Mouse (Mus musculus) neural tube, postnatal 0 days (tissue): ENCODE results near the gene Gm43302. TPM values are rescaled to one million over a fixed set of nuclear protein-coding genes. Genes with fewer than 3 reads are reported as not detected.

Source experiments
- polyA plus RNA-seq: library from polyadenylated mRNA; unstranded; fragments of >200 nt; fragmentation: Nextera tagmentation; extraction: Ambion mirVana; gene quantifications from 2 replicates; pipeline ENCODE4 v1.2.1, GENCODE M21; 2015

The Gm43302 gene
- 0.39 and 0.44 TPM in 2 replicates for polyA plus RNA-seq

DNA sequence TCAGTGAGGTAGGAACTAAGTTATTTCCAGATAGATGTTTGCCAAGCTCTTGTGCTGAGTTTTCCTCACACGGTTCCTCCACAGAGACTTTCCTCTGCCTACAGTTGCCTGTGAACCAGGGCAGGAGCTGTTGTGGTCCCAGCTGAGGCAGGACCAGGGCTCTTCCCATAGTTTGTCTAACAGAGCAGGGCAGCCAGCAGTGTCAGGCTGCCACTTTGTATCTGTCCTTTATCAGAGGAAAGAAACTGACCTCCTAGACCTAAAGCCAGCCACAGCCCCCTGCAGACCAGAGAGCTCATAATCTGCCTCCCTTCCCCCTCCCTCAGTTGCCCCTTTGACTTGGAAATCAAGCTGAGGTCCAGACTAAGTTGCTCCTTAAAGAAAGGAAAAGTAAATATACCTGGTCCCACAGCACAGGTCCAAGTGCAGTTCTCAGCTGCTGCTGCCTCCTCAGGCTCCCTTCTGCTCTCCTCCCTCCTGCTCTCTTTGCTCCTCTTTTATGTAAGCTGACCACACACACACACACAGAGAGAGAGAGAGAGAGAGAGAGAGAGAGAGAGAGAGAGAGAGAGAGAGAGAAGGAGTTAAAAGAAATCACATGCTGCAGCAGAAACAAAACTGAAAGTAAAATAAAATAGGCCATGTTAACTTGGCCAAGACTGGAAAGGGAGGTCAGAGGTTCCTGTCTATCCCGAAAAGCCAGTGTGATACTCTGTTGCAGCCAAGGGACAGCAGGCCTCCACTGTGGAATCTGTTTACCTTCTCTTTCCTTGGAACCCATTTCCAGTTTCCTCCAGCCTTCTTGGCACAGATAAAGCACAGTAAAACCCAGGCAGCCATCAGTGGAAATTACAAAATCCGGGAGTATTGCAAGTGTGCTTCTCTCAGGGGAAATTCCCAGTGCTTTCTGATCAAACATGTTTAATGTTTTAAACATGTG lies at the start of gene Gm43302, which contains the start of gene Gbp6:
Gm43302 (minus strand) TSS at position 470 of the 940 bp plus-strand sequence.
Gbp6 (minus strand) TSS at position 473 of the 940 bp plus-strand sequence.

DNA sequence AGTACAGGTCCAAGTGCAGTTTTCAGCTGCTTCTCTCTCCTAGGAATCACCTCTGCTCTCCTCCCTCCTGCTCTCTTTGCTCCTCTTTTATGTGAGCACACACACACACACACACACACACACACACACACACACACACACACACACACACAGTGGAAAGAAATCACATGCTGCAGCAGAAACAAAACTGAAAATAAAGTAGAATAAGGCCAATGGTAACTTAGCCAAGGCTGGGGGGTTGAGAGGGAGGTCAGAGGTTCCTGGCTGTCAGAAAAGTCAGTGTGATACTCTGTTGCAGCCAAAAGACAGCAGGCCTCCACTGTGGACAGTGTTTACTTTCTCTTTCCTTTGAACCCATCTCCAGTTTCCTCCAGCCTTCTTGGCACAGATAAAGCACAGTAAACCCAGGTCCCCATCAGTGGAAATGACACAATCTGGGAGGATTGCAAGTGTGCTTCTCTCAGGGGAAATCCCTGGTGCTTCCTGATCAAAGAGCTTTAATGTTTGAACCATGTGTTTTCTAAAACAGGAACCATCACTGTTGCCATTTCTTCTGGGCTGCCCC lies 53.9 kb downstream of the Gm43302 start, which contains the start of gene Gbp10:
Gbp10 (minus strand) TSS at position 51 of the 565 bp plus-strand sequence.

Other genes starting within 250 kb of the Gm43302 start
- gene Gbp9, start 154.2 kb downstream of the Gm43302 start, polyA plus RNA-seq, result 1.5 and 2.0 TPM in 2 replicates
- 0.40 and 0.41 TPM in 2 replicates for gene Gbp8, start 154.2 kb downstream of the Gm43302 start, polyA plus RNA-seq
- gene Gbp4, start 154.1 kb downstream of the Gm43302 start, polyA plus RNA-seq, result 1.2 and 1.5 TPM in 2 replicates
- gene Gbp10, start 54.2 kb downstream of the Gm43302 start, polyA plus RNA-seq, result 0.39 and 1.0 TPM in 2 replicates
- gene Gbp6, start within 50 bp of the Gm43302 start, polyA plus RNA-seq, result 1.8 and 2.0 TPM in 2 replicates
- 14.2 and 16.1 TPM in 2 replicates for gene Lrrc8b, start 122.1 kb upstream of the Gm43302 start, polyA plus RNA-seq
- gene Lrrc8c, start 225.7 kb upstream of the Gm43302 start, polyA plus RNA-seq, result 11.2 and 12.1 TPM in 2 replicates